Mouse (Mus musculus): ENCODE measurements around the gene Vip. TPM values are rescaled to one million over a fixed set of nuclear protein-coding genes. Genes with fewer than 3 reads are reported as not detected.

The Vip gene
- total and polyA plus RNA-seq, 3 experiments, result not detected

GRCm38 (mm10) chr10:5591996-5592395, 47.0 kb upstream of the Vip start:
- H3K27ac ChIP-seq (ENCODE audit: control insufficient read depth, low read depth, low read length), result no peak overlapping the region
- no peak overlapping the region for H3K4me3 ChIP-seq (ENCODE audit: control insufficient read depth in 1 of 2, insufficient read depth in 1 of 2, low read depth in 2 of 2, low read length in 2 of 2)
- TF ChIP-seq CHD2 (IDR thresholded peaks at IDR 0.05; ENCODE audit: low read length) (no peak), POLR2AphosphoS2 (IDR thresholded peaks at IDR 0.05; ENCODE audit: low read length) (no peak), MAFK (IDR thresholded peaks at IDR 0.05; ENCODE audit: borderline replicate concordance, low read depth, low read length) (no peak), GATA1 (IDR thresholded peaks at IDR 0.05; ENCODE audit: low read depth, low read length) (no peak), TCF12 (IDR thresholded peaks at IDR 0.05; ENCODE audit: low read depth, low read length) (no peak), TAL1 (IDR thresholded peaks at IDR 0.05; ENCODE audit: low read length) (no peak), HCFC1 (IDR thresholded peaks at IDR 0.05; ENCODE audit: low read depth, low read length) (no peak), RCOR1 (IDR thresholded peaks at IDR 0.05; ENCODE audit: low read depth, low read length) (no peak), MYB (IDR thresholded peaks at IDR 0.05; ENCODE audit: low read depth, low read length) (no peak), ZKSCAN1 (IDR thresholded peaks at IDR 0.05; ENCODE audit: low read depth, low read length) (no peak), GABPA (IDR thresholded peaks at IDR 0.05; ENCODE audit: low read depth, low read length) (no peak), ZMIZ1 (IDR thresholded peaks at IDR 0.05; ENCODE audit: low read depth, low read length) (no peak), MEF2A (IDR thresholded peaks at IDR 0.05; ENCODE audit: extremely low read depth, insufficient replicate concordance, low read depth, low read length, poor library complexity, severe bottlenecking) (no peak), MYC (IDR thresholded peaks at IDR 0.05; ENCODE audit: low read depth, low read length) (no peak), NRF1 (IDR thresholded peaks at IDR 0.05; ENCODE audit: insufficient read depth, low read depth, low read length, poor library complexity, severe bottlenecking) (no peak), KAT2A (conservative IDR thresholded peaks at IDR 0.05; ENCODE audit: low read depth, low read length) (no peak), ELF1 (IDR thresholded peaks at IDR 0.05; ENCODE audit: low read depth, low read length) (no peak)
- H3K4me1 ChIP-seq (ENCODE audit: control insufficient read depth in 1 of 2, insufficient read depth in 2 of 2, low read length in 2 of 2), result peaks cover 0 to 8% of the 10 kb centered on the region in 2 experiments; a peak in 2 of 4 replicates
- peaks cover 0 to 3% of the 10 kb centered on the region in 2 experiments; a peak in 2 of 4 replicates for H3K36me3 ChIP-seq (ENCODE audit: control insufficient read depth in 1 of 2, insufficient read depth in 2 of 2, low read length in 2 of 2)
- DNase-seq (ENCODE audit: low read depth, low spot score), result no peak
- H3K9ac ChIP-seq (ENCODE audit: control insufficient read depth, low read depth, low read length, poor library complexity, severe bottlenecking), result no peak overlapping the region
- H3K27me3 ChIP-seq (ENCODE audit: control insufficient read depth in 1 of 2, insufficient read depth in 2 of 2, low read length in 2 of 2), result no peaks in the 10 kb centered on the region; a peak in 1 of 4 replicates
- no peaks in the 10 kb centered on the region for H3K9me3 ChIP-seq (replicated peaks; ENCODE audit: insufficient read depth, low read length)
- no peaks in the 10 kb centered on the region for H3K79me2 ChIP-seq (ENCODE audit: control insufficient read depth, insufficient read depth, low read length, poor library complexity)

- peak within 1 kb of the TSS; percentile 28; the same call in 1 of the 2 replicates for H3K27ac ChIP-seq (ENCODE audit: control insufficient read depth, low read depth, low read length)
Measured at GRCm38 (mm10) chr10:5593464-5593863, 45.6 kb upstream of the Vip start, which contains the start of gene Myct1. Gene Myct1, plus strand, starts transcription at chr10:5593775.

More at GRCm38 (mm10) chr10:5593464-5593863, 45.6 kb upstream of the Vip start, which contains the start of gene Myct1:
- Histone ChIP-seq H3K9ac (ENCODE audit: control insufficient read depth, low read depth, low read length, poor library complexity, severe bottlenecking) (no peak within 1 kb of the TSS), H3K4me1 (ENCODE audit: control insufficient read depth in 1 of 2, insufficient read depth in 2 of 2, low read length in 2 of 2) (peaks cover 0 to 8% of the 10 kb centered on the region in 2 experiments; a peak in 2 of 4 replicates), H3K79me2 (ENCODE audit: control insufficient read depth, insufficient read depth, low read length, poor library complexity) (no peaks in the 10 kb centered on the region), H3K36me3 (ENCODE audit: control insufficient read depth in 1 of 2, insufficient read depth in 2 of 2, low read length in 2 of 2) (peaks cover 0 to 3% of the 10 kb centered on the region in 2 experiments; a peak in 2 of 4 replicates), H3K4me3 (ENCODE audit: control insufficient read depth in 1 of 2, insufficient read depth in 1 of 2, low read depth in 2 of 2, low read length in 2 of 2) (no peak within 1 kb of the TSS; a peak in 1 of 4 replicates), H3K27me3 (ENCODE audit: control insufficient read depth in 1 of 2, insufficient read depth in 2 of 2, low read length in 2 of 2) (no peaks in the 10 kb centered on the region; a peak in 1 of 4 replicates), H3K9me3 (replicated peaks; ENCODE audit: insufficient read depth, low read length) (no peaks in the 10 kb centered on the region)
- TF ChIP-seq TCF12 (IDR thresholded peaks at IDR 0.05; ENCODE audit: low read depth, low read length) (peak; percentile 18; the same call in 1 of the 2 replicates), GATA1 (IDR thresholded peaks at IDR 0.05; ENCODE audit: low read depth, low read length) (peak; percentile 46), ETS1 (IDR thresholded peaks at IDR 0.05; ENCODE audit: low read depth, low read length) (0 out of 2 replicates have a peak, but pooled peaks have one; percentile 52), CHD2 (IDR thresholded peaks at IDR 0.05; ENCODE audit: low read length) (no peak), TAL1 (IDR thresholded peaks at IDR 0.05; ENCODE audit: low read length) (peak; percentile 68), EP300 (IDR thresholded peaks at IDR 0.05; ENCODE audit: low read depth in 1 of 2, low read length in 2 of 2) (peak; percentile 77 to 82)
- peak; percentile 63 for DNase-seq (ENCODE audit: low read depth, low spot score)

Data from MEL (cell line).